Mouse (Mus musculus) intestine, postnatal 0 days (tissue): ENCODE measurements around the gene Spred1. TPM values are rescaled to one million over a fixed set of nuclear protein-coding genes. Genes with fewer than 3 reads are reported as not detected.

Experiments used
- ATAC-seq: fragments of 200-750 bp; cut with Nextera tagmentation; 2 replicates; pipeline ENCODE4 v1.8.0; 2017; ENCODE audit warnings: mild to moderate bottlenecking, moderate TSS enrichment, moderate library complexity
- H3K27ac ChIP-seq: fragments of 300-500 bp; sonication (generic); 2 replicates; pipeline ENCODE4 v1.5.1; 2014; ENCODE audit warnings: mild to moderate bottlenecking, low read depth, low read length, moderate library complexity
- H3K27me3 ChIP-seq: fragments of 300-500 bp; sonication (generic); replicated peaks from 2 replicates; pipeline ENCODE4 v1.6.1; 2014; ENCODE audit warnings: low read length, mixed read lengths; ENCODE audit not compliant: control insufficient read depth, insufficient read depth
- H3K36me3 ChIP-seq: fragments of 300-500 bp; sonication (generic); 2 replicates; pipeline ENCODE4 v1.6.1; 2014; ENCODE audit warnings: mild to moderate bottlenecking, moderate library complexity; ENCODE audit not compliant: control insufficient read depth, insufficient read depth
- H3K4me1 ChIP-seq: fragments of 300-500 bp; sonication (generic); replicated peaks from 2 replicates; pipeline ENCODE4 v1.6.1; 2014; ENCODE audit warnings: antibody characterized with exemption, low read length, mixed read lengths; ENCODE audit not compliant: control insufficient read depth, insufficient read depth
- H3K4me2 ChIP-seq: fragments of 300-500 bp; sonication (generic); replicated peaks from 2 replicates; pipeline ENCODE4 v1.6.1; 2014; ENCODE audit warnings: low read depth, mild to moderate bottlenecking, moderate library complexity
- H3K4me3 ChIP-seq: fragments of 300-500 bp; sonication (generic); 2 replicates; pipeline ENCODE4 v1.5.1; 2014; ENCODE audit warnings: low read depth, low read length
- H3K9ac ChIP-seq: fragments of 300-500 bp; sonication (generic); 2 replicates; pipeline ENCODE4 v1.6.1; 2014; ENCODE audit warnings: mild to moderate bottlenecking, low read depth, low read length
- H3K9me3 ChIP-seq: fragments of 300-500 bp; sonication (generic); 2 replicates; pipeline ENCODE4 v1.6.1; 2016; ENCODE audit warnings: mixed run types; ENCODE audit not compliant: control insufficient read depth
- CTCF ChIP-seq: sonication (generic); IDR thresholded peaks from 2 replicates; pipeline ENCODE4 v1.5.1; 2016; ENCODE audit warnings: low read depth, mild to moderate bottlenecking, control low read depth, antibody characterized with exemption, moderate library complexity
- WGBS: fragments of 180-500 bp; shearing (Covaris S2); extraction: QIAGEN DNeasy Blood & Tissue Kit; methylation state at CpG from one replicate; pipeline ENCODE4 v1.1.7; 2014; 5-methylcytosine and 5-hydroxymethylcytosine counted together
- polyA plus RNA-seq: library from polyadenylated mRNA; unstranded; fragments of >200 nt; fragmentation: Nextera tagmentation; extraction: Ambion mirVana; gene quantifications from 2 replicates; pipeline ENCODE4 v1.2.1, GENCODE M21; 2015

Spred1 gene
- polyA plus RNA-seq, 1 experiment from 2014 or later = 5.1 TPM

- Histone ChIP-seq H3K4me2 (no peak overlapping the region), H3K4me1 (peaks cover 6% of the 10 kb centered on the region), H3K4me3 (no peak overlapping the region), H3K9ac (no peak overlapping the region), H3K36me3 (no peaks in the 10 kb centered on the region), H3K27me3 (no peaks in the 10 kb centered on the region), H3K9me3 (no peaks in the 10 kb centered on the region), H3K27ac (no peak overlapping the region)
- WGBS = 84% methylated on average over 5 of the region's 5 CpGs
- no peak for ATAC-seq
- TF ChIP-seq CTCF = no peak
Measured at GRCm38 (mm10) chr2:117138932-117139331, 17.8 kb downstream of the Spred1 start.

- Histone ChIP-seq H3K9ac (no peak overlapping the region), H3K36me3 (no peaks in the 10 kb centered on the region), H3K27ac (no peak overlapping the region), H3K9me3 (no peaks in the 10 kb centered on the region), H3K27me3 (no peaks in the 10 kb centered on the region), H3K4me1 (peaks cover 6% of the 10 kb centered on the region; the same call in 1 of the 2 replicates), H3K4me3 (no peak overlapping the region), H3K4me2 (no peak overlapping the region)
- ATAC-seq = no peak
- TF ChIP-seq CTCF = no peak
- 79% methylated on average over 1 of the region's 1 CpGs for WGBS
Measured at GRCm38 (mm10) chr2:117139977-117140376, 18.8 kb downstream of the Spred1 start.

GRCm38 (mm10) chr2:117143106-117143505 is 21.9 kb downstream of the Spred1 start:
- WGBS = 86% methylated on average over 4 of the region's 4 CpGs
- no peaks in the 10 kb centered on the region for H3K27me3 ChIP-seq
- H3K4me1 ChIP-seq = 0 out of 2 replicates have a peak, but pooled peaks cover 3% of the 10 kb centered on the region
- no peak overlapping the region for H3K9ac ChIP-seq
- H3K4me3 ChIP-seq = no peak overlapping the region
- ATAC-seq = no peak
- H3K9me3 ChIP-seq = no peaks in the 10 kb centered on the region
- H3K36me3 ChIP-seq = no peaks in the 10 kb centered on the region
- TF ChIP-seq CTCF = no peak
- no peak overlapping the region for H3K4me2 ChIP-seq
- no peak overlapping the region for H3K27ac ChIP-seq

- WGBS = 85% methylated on average over 2 of the region's 2 CpGs
- no peak for ATAC-seq
Measured at GRCm38 (mm10) chr2:117146026-117146425, 24.9 kb downstream of the Spred1 start.

GRCm38 (mm10) chr2:117146617-117147016 is 25.4 kb downstream of the Spred1 start:
- H3K4me2 ChIP-seq = no peak overlapping the region
- H3K4me1 ChIP-seq = 0 out of 2 replicates have a peak, but pooled peaks cover 3% of the 10 kb centered on the region
- no peak overlapping the region for H3K4me3 ChIP-seq
- TF ChIP-seq CTCF = no peak
- H3K27me3 ChIP-seq = no peaks in the 10 kb centered on the region
- no peak for ATAC-seq
- H3K27ac ChIP-seq = no peak overlapping the region
- H3K36me3 ChIP-seq = no peaks in the 10 kb centered on the region
- 75% methylated on average over 3 of the region's 3 CpGs for WGBS
- no peaks in the 10 kb centered on the region for H3K9me3 ChIP-seq
- no peak overlapping the region for H3K9ac ChIP-seq

More at GRCm38 (mm10) chr2:117146026-117146425, 24.9 kb downstream of the Spred1 start:
- no peak for TF ChIP-seq CTCF
- Histone ChIP-seq H3K4me2 (no peak overlapping the region), H3K4me3 (no peak overlapping the region), H3K27me3 (no peaks in the 10 kb centered on the region), H3K36me3 (no peaks in the 10 kb centered on the region), H3K9me3 (no peaks in the 10 kb centered on the region), H3K4me1 (0 out of 2 replicates have a peak, but pooled peaks cover 3% of the 10 kb centered on the region), H3K9ac (no peak overlapping the region), H3K27ac (no peak overlapping the region)

- ATAC-seq = no peak
- Histone ChIP-seq H3K27ac (no peak overlapping the region), H3K36me3 (peaks cover 2% of the 10 kb centered on the region; the same call in 1 of the 2 replicates), H3K4me3 (no peak overlapping the region), H3K4me1 (no peaks in the 10 kb centered on the region), H3K9me3 (no peaks in the 10 kb centered on the region), H3K4me2 (no peak overlapping the region), H3K9ac (no peak overlapping the region), H3K27me3 (no peaks in the 10 kb centered on the region)
- no peak for TF ChIP-seq CTCF
Measured at GRCm38 (mm10) chr2:117152161-117152560, 31.0 kb downstream of the Spred1 start.

- no peak overlapping the region for H3K4me2 ChIP-seq
- H3K27ac ChIP-seq = no peak overlapping the region
- WGBS = 84% methylated on average over 2 of the region's 2 CpGs
- no peaks in the 10 kb centered on the region for H3K4me1 ChIP-seq
- no peak for ATAC-seq
- H3K9me3 ChIP-seq = no peaks in the 10 kb centered on the region
- peaks cover 5% of the 10 kb centered on the region; the same call in 1 of the 2 replicates for H3K36me3 ChIP-seq
- no peaks in the 10 kb centered on the region for H3K27me3 ChIP-seq
- no peak overlapping the region for H3K4me3 ChIP-seq
- TF ChIP-seq CTCF = no peak
- H3K9ac ChIP-seq = no peak overlapping the region
Measured at GRCm38 (mm10) chr2:117168379-117168778, 47.2 kb downstream of the Spred1 start.
